Comparison of ENCODE assay signal across 8 mouse cellular contexts in genomic region chr16:10192679-10193506, GRCm38 (mm10). TPM values are rescaled to one million over a fixed set of nuclear protein-coding genes. Genes with fewer than 3 reads are reported as not detected.
DNase-seq lines count a peak whose midpoint lies in the region; ATAC-seq and TF ChIP-seq lines count a peak whose summit lies in the region.

Atf7ip2 (plus strand) TSS chr16:10192712.

- ATAC-seq in hindbrain, embryonic 15.5 days (ENCODE audit: low FRiP score, low read depth), result peak; percentile 97
- ATAC-seq in lung, postnatal 0 days, result peak; percentile 99

- peak within 1 kb of the TSS; percentile 36 for H3K9ac ChIP-seq in hindbrain, embryonic 15.5 days
- no peak within 1 kb of the TSS for H3K9ac ChIP-seq in lung, postnatal 0 days (replicated peaks; ENCODE audit: low read depth)

- no peak within 1 kb of the TSS for H3K27ac ChIP-seq in cortical plate, adult 2 months (ENCODE audit: insufficient read depth, low read length)
- no peak within 1 kb of the TSS for H3K27ac ChIP-seq in hindbrain, embryonic 15.5 days (replicated peaks)
- H3K27ac ChIP-seq in lung, postnatal 0 days (ENCODE audit: low read length), result no peak within 1 kb of the TSS

- no peaks in the 10 kb centered on the region for H3K36me3 ChIP-seq in hindbrain, embryonic 15.5 days
- no peaks in the 10 kb centered on the region for H3K36me3 ChIP-seq in lung, postnatal 0 days (ENCODE audit: insufficient read depth, low read length)

- peak; percentile 96 for DNase-seq in adrenal gland, postnatal 10 days
- DNase-seq in gastrocnemius, adult 8-10 months (ENCODE audit: low spot score in 2 of 2), result peak; percentile 52 to 57
- DNase-seq in layer of hippocampus, postnatal 25 days (ENCODE audit: extremely low spot score in 1 of 2, low spot score in 1 of 2), result peak; percentile 68 to 81
- peak; percentile 89 for DNase-seq in lung, postnatal 0 days (ENCODE audit: low spot score)
- DNase-seq in retina, adult 2 months (ENCODE audit: low read depth, low spot score), result peak; percentile 4
- peak; percentile 91 for DNase-seq in urinary bladder, postnatal 14 days (ENCODE audit: low spot score)

- H3K27me3 ChIP-seq in hindbrain, embryonic 15.5 days, result peaks cover 7% of the 10 kb centered on the region; the same call in 1 of the 2 replicates
- no peaks in the 10 kb centered on the region for H3K27me3 ChIP-seq in lung, postnatal 0 days (replicated peaks; ENCODE audit: insufficient read depth, low read length)

- no peaks in the 10 kb centered on the region for H3K4me1 ChIP-seq in cortical plate, adult 2 months (ENCODE audit: control insufficient read depth, insufficient read depth, low read length)
- peaks cover 13% of the 10 kb centered on the region for H3K4me1 ChIP-seq in hindbrain, embryonic 15.5 days (replicated peaks)
- no peaks in the 10 kb centered on the region for H3K4me1 ChIP-seq in lung, postnatal 0 days (ENCODE audit: insufficient read depth, low read depth, low read length)

- no peak for TF ChIP-seq CTCF in cortical plate, adult 2 months (IDR thresholded peaks at IDR 0.05; ENCODE audit: extremely low read depth, insufficient read depth, low read length)
- no peak for TF ChIP-seq CTCF in lung, postnatal 0 days (IDR thresholded peaks at IDR 0.05)

- no peak for TF ChIP-seq EP300 in lung, postnatal 0 days (IDR thresholded peaks at IDR 0.05)

- H3K4me2 ChIP-seq in hindbrain, embryonic 15.5 days, result peak within 1 kb of the TSS; percentile 100
- peak within 1 kb of the TSS; percentile 85 for H3K4me2 ChIP-seq in lung, postnatal 0 days (replicated peaks; ENCODE audit: low read depth, low read length)

- H3K9me3 ChIP-seq in hindbrain, embryonic 15.5 days, result 0 out of 2 replicates have a peak, but pooled peaks cover 1% of the 10 kb centered on the region
- H3K9me3 ChIP-seq in lung, postnatal 0 days (ENCODE audit: low read length), result peaks cover 2% of the 10 kb centered on the region

- TF ChIP-seq POLR2A in cortical plate, adult 2 months (IDR thresholded peaks at IDR 0.05; ENCODE audit: extremely low read depth, insufficient read depth, low read length), result no peak

- under 1% methylated on average over 62 of the region's 63 CpGs for WGBS in hindbrain, embryonic 15.5 days
- WGBS in lung, postnatal 0 days, result under 1% methylated on average over 46 of the region's 63 CpGs

- peak within 1 kb of the TSS; percentile 32; the same call in 1 of the 2 replicates for H3K4me3 ChIP-seq in cortical plate, adult 2 months (ENCODE audit: insufficient read depth, low read length)
- H3K4me3 ChIP-seq in hindbrain, embryonic 15.5 days, result peak within 1 kb of the TSS; percentile 67
- peak within 1 kb of the TSS; percentile 40 for H3K4me3 ChIP-seq in lung, postnatal 0 days (ENCODE audit: low read depth, low read length)

RNA-seq across cellular contexts. Expression of gene Atf7ip2, which starts in this region (rescaled TPM):
- under 1 TPM; 0.39 to 0.73 TPM for total RNA-seq in adrenal gland, postnatal 10 days (2021)
- 0.13 TPM in 1 of 2 replicates, not detected in the other for polyA plus RNA-seq in cortical plate, adult 2 months (2012; rRNA removed)
- not detected for total RNA-seq in gastrocnemius, adult 8-10 months (2022)
- polyA plus RNA-seq in hindbrain, embryonic 15.5 days (2015; fragmentation: Nextera tagmentation; extraction: Ambion mirVana), result 0.08 and 0.12 TPM in 2 replicates
- total RNA-seq in layer of hippocampus, postnatal 25 days (2021), result not detected
- polyA plus RNA-seq in lung, postnatal 0 days (2015; fragmentation: Nextera tagmentation; extraction: Ambion mirVana), result 0.05 and 0.23 TPM in 2 replicates

Comparison
In these comparisons a context has a peak if more than half of its experiments do, and no peak if none do; other contexts are left out.
1. Peak in DNase-seq in adrenal gland, postnatal 10 days; RNA of the gene not detected or under 1 TPM.
2. Peak in DNase-seq in gastrocnemius, adult 8-10 months; RNA of the gene not detected or under 1 TPM.
3. Peak in ATAC-seq, H3K4me3 ChIP-seq, H3K9ac ChIP-seq and H3K4me2 ChIP-seq in hindbrain, embryonic 15.5 days; RNA of the gene not detected or under 1 TPM.
4. Peak in DNase-seq in layer of hippocampus, postnatal 25 days; RNA of the gene not detected or under 1 TPM.
5. Peak in DNase-seq, ATAC-seq, H3K4me3 ChIP-seq and H3K4me2 ChIP-seq in lung, postnatal 0 days; RNA of the gene not detected or under 1 TPM.
6. DNase-seq: peak in every context shown above with its lines; median percentile 96 in adrenal gland, postnatal 10 days; 91 in urinary bladder, postnatal 14 days; 89 in lung, postnatal 0 days; 74 in layer of hippocampus, postnatal 25 days; 54 in gastrocnemius, adult 8-10 months; 4 in retina, adult 2 months.